Mouse (Mus musculus): ENCODE data around the gene Med16.

The Med16 gene

GRCm38 (mm10) chr10:79860079-79860911, 48.4 kb downstream of the Med16 start:
- DNase-seq (ENCODE audit: low spot score) = no peak

- DNase-seq (ENCODE audit: low spot score) = no peak
These were observed 49.6 kb downstream of the Med16 start for GRCm38 (mm10) chr10:79859116-79859515.

- DNase-seq (ENCODE audit: low spot score) = no peak
These were observed 50.2 kb downstream of the Med16 start for GRCm38 (mm10) chr10:79858416-79859074.

GRCm38 (mm10) chr10:79857894-79858293, 50.8 kb downstream of the Med16 start:
- no peak for DNase-seq (ENCODE audit: low spot score)

GRCm38 (mm10) chr10:79857452-79857811, 51.3 kb downstream of the Med16 start:
- DNase-seq (ENCODE audit: low spot score) = no peak

- DNase-seq (ENCODE audit: low spot score) = no peak
These were observed 51.8 kb downstream of the Med16 start for GRCm38 (mm10) chr10:79856704-79857451.

GRCm38 (mm10) chr10:79856280-79856679, 52.4 kb downstream of the Med16 start:
- no peak for DNase-seq (ENCODE audit: low spot score)

- no peak for DNase-seq (ENCODE audit: low spot score)
These were observed 53.1 kb downstream of the Med16 start for GRCm38 (mm10) chr10:79855558-79856184.

- peak; percentile 88 for DNase-seq (ENCODE audit: low spot score)
These were observed 53.8 kb downstream of the Med16 start for GRCm38 (mm10) chr10:79854801-79855541.

- DNase-seq (ENCODE audit: low spot score) = peak; percentile 100
These were observed 54.6 kb downstream of the Med16 start, which contains the start of gene Ptbp1 for GRCm38 (mm10) chr10:79853860-79854795. TSS of gene Ptbp1 (plus strand) at chr10:79854427.

- DNase-seq (ENCODE audit: low spot score) = peak; percentile 90
These were observed 55.3 kb downstream of the Med16 start for GRCm38 (mm10) chr10:79853392-79853791.

GRCm38 (mm10) chr10:79852827-79853226, 55.9 kb downstream of the Med16 start:
- no peak for DNase-seq (ENCODE audit: low spot score)

- no peak for DNase-seq (ENCODE audit: low spot score)
These were observed 56.5 kb downstream of the Med16 start for GRCm38 (mm10) chr10:79852107-79852789.

GRCm38 (mm10) chr10:79851653-79852052, 57.1 kb downstream of the Med16 start:
- no peak for DNase-seq (ENCODE audit: low spot score)

- DNase-seq (ENCODE audit: low spot score) = no peak
These were observed 58.6 kb downstream of the Med16 start for GRCm38 (mm10) chr10:79849941-79850628.

- DNase-seq (ENCODE audit: low spot score) = no peak
These were observed 62.2 kb downstream of the Med16 start for GRCm38 (mm10) chr10:79846553-79846952.

Data from testis, postnatal 14 days (tissue).